12 mouse cellular contexts compared by ENCODE assay signal in the genomic region with DNA sequence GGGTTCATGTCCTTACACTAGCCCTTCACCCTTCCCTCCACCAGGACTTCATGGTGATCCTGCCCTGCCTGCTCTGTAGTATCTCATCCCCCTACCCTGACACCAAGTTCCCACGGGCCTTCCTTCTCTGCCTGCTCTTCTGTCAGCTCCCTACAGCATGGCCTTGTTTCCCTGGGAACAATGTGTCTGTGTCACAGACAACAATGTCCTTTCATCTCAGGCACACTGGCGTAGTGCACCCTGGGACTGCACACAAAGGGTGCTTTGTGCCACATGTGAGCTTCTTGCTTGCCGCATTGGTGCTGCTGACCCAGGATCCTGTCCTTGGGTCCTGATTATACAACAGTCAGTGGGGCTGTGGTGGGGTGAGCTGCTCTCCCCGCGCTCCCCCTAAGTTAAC. TPM values are rescaled to one million over a fixed set of nuclear protein-coding genes. Genes with fewer than 3 reads are reported as not detected.
DNase-seq lines count a peak whose midpoint lies in the region; ATAC-seq lines count a peak whose summit lies in the region.
"Had no signal": no experiment of that assay in that cellular context is flagged by ENCODE, and none has a peak within 500 bp of the region (broad histone marks: within the 10 kb centered on the region; RNA-seq: fewer than 3 reads in every experiment).

No protein-coding gene starts in this region.

- peak; percentile 73 for DNase-seq in forebrain, embryonic 14.5 days (ENCODE audit: low spot score)
- peak; percentile 76 for DNase-seq in midbrain, embryonic 10.5 days (ENCODE audit: low spot score)
- peak; percentile 81 for DNase-seq in telencephalon, adult 2 months (ENCODE audit: low read depth, low spot score)
- DNase-seq in c-Kit-positive CD71-positive TER-119-positive erythroid progenitor cells, embryonic 14.5 days (ENCODE audit: low spot score): no peak
- no peak for DNase-seq in heart, adult 11 months
- no peak for DNase-seq in frontal cortex, postnatal 14 days (ENCODE audit: low spot score in 2 of 2)
- DNase-seq: cerebellum, adult 18-20 months had no signal

- ATAC-seq in megakaryocyte, adult 5-6 weeks (ENCODE audit: poor library complexity, severe bottlenecking): no peak
- peak; percentile 87 for ATAC-seq in forebrain, embryonic 14.5 days

- peak overlapping the region; percentile 80 for H3K27ac ChIP-seq in forebrain, embryonic 14.5 days (ENCODE audit: low read depth, low read length)
- peak overlapping the region; percentile 89 for H3K27ac ChIP-seq in midbrain, embryonic 10.5 days (replicated peaks)
- H3K27ac ChIP-seq: heart, embryonic 15.5 days; liver, embryonic 14.5 days had no signal

- H3K4me3 ChIP-seq in megakaryocyte, embryonic 14.5 days (replicated peaks): peak overlapping the region; percentile 4
- no peak overlapping the region for H3K4me3 ChIP-seq in forebrain, embryonic 14.5 days (ENCODE audit: low read depth, low read length)
- H3K4me3 ChIP-seq in midbrain, embryonic 10.5 days: peak overlapping the region; percentile 35
- H3K4me3 ChIP-seq: heart, embryonic 15.5 days had no signal

- H3K36me3 ChIP-seq in megakaryocyte, embryonic 14.5 days (replicated peaks; ENCODE audit: low read length): no peaks in the 10 kb centered on the region
- peaks cover 10% of the 10 kb centered on the region; the same call in 1 of the 2 replicates for H3K36me3 ChIP-seq in forebrain, embryonic 14.5 days (ENCODE audit: control insufficient read depth, insufficient read depth, low read length)
- H3K36me3 ChIP-seq in midbrain, embryonic 10.5 days: peaks cover 48% of the 10 kb centered on the region

- no peaks in the 10 kb centered on the region for H3K9me3 ChIP-seq in megakaryocyte, embryonic 14.5 days
- H3K9me3 ChIP-seq in forebrain, embryonic 14.5 days (replicated peaks; ENCODE audit: control insufficient read depth, low read length): no peaks in the 10 kb centered on the region
- no peaks in the 10 kb centered on the region for H3K9me3 ChIP-seq in midbrain, embryonic 10.5 days (replicated peaks)
- H3K9me3 ChIP-seq: heart, embryonic 15.5 days had no signal

- WGBS in forebrain, embryonic 14.5 days: 2% methylated on average over 5 of the region's 5 CpGs
- WGBS in midbrain, embryonic 10.5 days: 25% methylated on average over 5 of the region's 5 CpGs

- H3K9ac ChIP-seq in forebrain, embryonic 14.5 days (ENCODE audit: low read length): peak overlapping the region; percentile 43
- H3K9ac ChIP-seq: heart, embryonic 15.5 days; liver, embryonic 14.5 days had no signal

- 0 out of 2 replicates have a peak overlapping the region, but pooled peaks have one; percentile 4 for H3K4me2 ChIP-seq in forebrain, embryonic 14.5 days (ENCODE audit: low read length)
- H3K4me2 ChIP-seq: heart, embryonic 15.5 days had no signal

- H3K27me3 ChIP-seq in megakaryocyte, embryonic 14.5 days (replicated peaks): peaks cover 46% of the 10 kb centered on the region
- H3K27me3 ChIP-seq in forebrain, embryonic 14.5 days (replicated peaks; ENCODE audit: control insufficient read depth, insufficient read depth, low read length): no peaks in the 10 kb centered on the region
- no peaks in the 10 kb centered on the region for H3K27me3 ChIP-seq in midbrain, embryonic 10.5 days (ENCODE audit: low read depth, poor library complexity, severe bottlenecking)
- H3K27me3 ChIP-seq: heart, embryonic 15.5 days had no signal

- peaks cover 22% of the 10 kb centered on the region for H3K4me1 ChIP-seq in megakaryocyte, embryonic 14.5 days
- H3K4me1 ChIP-seq in forebrain, embryonic 14.5 days (ENCODE audit: control insufficient read depth, insufficient read depth, low read length): peaks cover 18% of the 10 kb centered on the region
- peaks cover 59% of the 10 kb centered on the region for H3K4me1 ChIP-seq in midbrain, embryonic 10.5 days

RNA-seq across cellular contexts. Expression of gene Dpm2, which starts 11.1 kb away (rescaled TPM):
- 2.8 and 10.0 TPM in 2 replicates for polyA plus RNA-seq in megakaryocyte, embryonic 14.5 days (2012; ENCODE audit: insufficient read depth, low replicate concordance)
- total RNA-seq in megakaryocyte, adult 5-6 weeks (2015): 82.8 and 91.7 TPM in 2 replicates
- total RNA-seq in megakaryocyte, adult 5-6 weeks (2017): 32.0 and 35.3 TPM in 2 replicates
- polyA plus RNA-seq in forebrain, embryonic 14.5 days (2014; fragmentation: Nextera tagmentation; extraction: Ambion mirVana): 143 and 152 TPM in 2 replicates
- 113 and 116 TPM in 2 replicates for polyA plus RNA-seq in midbrain, embryonic 10.5 days (2016; fragmentation: Nextera tagmentation; extraction: Ambion mirVana)

RNA-seq across cellular contexts. Expression of gene Pip5kl1, which starts 15.0 kb away (rescaled TPM):
- polyA plus RNA-seq in megakaryocyte, embryonic 14.5 days (2012; ENCODE audit: insufficient read depth, low replicate concordance): not detected in 2 replicates
- 0.31 TPM in 1 of 2 replicates, not detected in the other for total RNA-seq in megakaryocyte, adult 5-6 weeks (2015)
- not detected in 2 replicates for total RNA-seq in megakaryocyte, adult 5-6 weeks (2017)
- polyA plus RNA-seq in forebrain, embryonic 14.5 days (2014; fragmentation: Nextera tagmentation; extraction: Ambion mirVana): 4.7 TPM in 2 replicates
- polyA plus RNA-seq in midbrain, embryonic 10.5 days (2016; fragmentation: Nextera tagmentation; extraction: Ambion mirVana): 1.9 and 2.8 TPM in 2 replicates
- polyA plus RNA-seq: heart, embryonic 15.5 days had no signal

RNA-seq across cellular contexts. Expression of gene 9430097D07Rik, which starts 15.9 kb away (rescaled TPM):
- polyA plus RNA-seq in megakaryocyte, embryonic 14.5 days (2012; ENCODE audit: insufficient read depth, low replicate concordance): not detected in 2 replicates
- not detected in 2 replicates for total RNA-seq in megakaryocyte, adult 5-6 weeks (2015)
- total RNA-seq in megakaryocyte, adult 5-6 weeks (2017): not detected in 2 replicates
- 0.30 and 0.61 TPM in 2 replicates for polyA plus RNA-seq in forebrain, embryonic 14.5 days (2014; fragmentation: Nextera tagmentation; extraction: Ambion mirVana)
- polyA plus RNA-seq in midbrain, embryonic 10.5 days (2016; fragmentation: Nextera tagmentation; extraction: Ambion mirVana): 0.17 and 0.22 TPM in 2 replicates
- polyA plus RNA-seq: spleen, adult 2 months had no signal

RNA-seq across cellular contexts. Expression of gene Fam102a, which starts 24.4 kb away (rescaled TPM):
- polyA plus RNA-seq in megakaryocyte, embryonic 14.5 days (2012; ENCODE audit: insufficient read depth, low replicate concordance): 0.64 and 1.8 TPM in 2 replicates
- total RNA-seq in megakaryocyte, adult 5-6 weeks (2015): 6.5 and 6.6 TPM in 2 replicates
- 4.6 and 4.8 TPM in 2 replicates for total RNA-seq in megakaryocyte, adult 5-6 weeks (2017)
- polyA plus RNA-seq in forebrain, embryonic 14.5 days (2014; fragmentation: Nextera tagmentation; extraction: Ambion mirVana): 4.4 and 5.2 TPM in 2 replicates
- polyA plus RNA-seq in midbrain, embryonic 10.5 days (2016; fragmentation: Nextera tagmentation; extraction: Ambion mirVana): 6.8 and 7.9 TPM in 2 replicates

RNA-seq across cellular contexts. Expression of gene St6galnac4, which starts 27.3 kb away (rescaled TPM):
- 16.3 and 18.9 TPM in 2 replicates for polyA plus RNA-seq in megakaryocyte, embryonic 14.5 days (2012; ENCODE audit: insufficient read depth, low replicate concordance)
- 5.8 and 9.2 TPM in 2 replicates for total RNA-seq in megakaryocyte, adult 5-6 weeks (2015)
- 8.6 and 12.1 TPM in 2 replicates for total RNA-seq in megakaryocyte, adult 5-6 weeks (2017)
- 18.7 and 21.4 TPM in 2 replicates for polyA plus RNA-seq in forebrain, embryonic 14.5 days (2014; fragmentation: Nextera tagmentation; extraction: Ambion mirVana)
- 15.9 and 17.1 TPM in 2 replicates for polyA plus RNA-seq in midbrain, embryonic 10.5 days (2016; fragmentation: Nextera tagmentation; extraction: Ambion mirVana)

Comparison
In these comparisons a context has a peak if more than half of its experiments do, and no peak if none do; other contexts are left out.
1. DNase-seq: peak in forebrain, embryonic 14.5 days (single experiment), midbrain, embryonic 10.5 days (single experiment) and telencephalon, adult 2 months (single experiment); none in c-Kit-positive CD71-positive TER-119-positive erythroid progenitor cells, embryonic 14.5 days (single experiment), heart, adult 11 months (single experiment) and frontal cortex, postnatal 14 days (0 of 2).
2. RNA of gene Dpm2, which starts 11.1 kb away (polyA plus RNA-seq): 143 to 152 TPM in forebrain, embryonic 14.5 days and 113 to 116 TPM in midbrain, embryonic 10.5 days; 2.8 to 10.0 TPM in megakaryocyte, embryonic 14.5 days; every median in the first group is over 10 times any median in the second.